Mouse (Mus musculus): ENCODE results near the gene Ap3b1.

- TF ChIP-seq POLR2A (IDR thresholded peaks at IDR 0.05; ENCODE audit: extremely low read depth, insufficient read depth, low read length): no peak
- TF ChIP-seq CTCF (IDR thresholded peaks at IDR 0.05; ENCODE audit: extremely low read depth, insufficient read depth, low read length): no peak
Observed at GRCm38 (mm10) chr13:94388566-94388965, 29.8 kb downstream of the Ap3b1 start.
